Mouse (Mus musculus) CD4-positive, CD25-positive, alpha-beta regulatory T cell, adult 4 months (primary cell): ENCODE data around the gene Mon2. TPM values are rescaled to one million over a fixed set of nuclear protein-coding genes. Genes with fewer than 3 reads are reported as not detected.

Source experiments
- ATAC-seq: one replicate; pipeline ENCODE4 v1.8.0; 2017
- polyA plus RNA-seq, 2 experiments: library from polyadenylated mRNA; unstranded; fragments of 100-300 nt; shearing (Covaris generic); gene quantifications; one replicate each; pipeline ENCODE4 v1.2.1; 2017

The Mon2 gene
- polyA plus RNA-seq, 2 experiments from 2014 or later = 27.0 to 27.2 TPM

DNA sequence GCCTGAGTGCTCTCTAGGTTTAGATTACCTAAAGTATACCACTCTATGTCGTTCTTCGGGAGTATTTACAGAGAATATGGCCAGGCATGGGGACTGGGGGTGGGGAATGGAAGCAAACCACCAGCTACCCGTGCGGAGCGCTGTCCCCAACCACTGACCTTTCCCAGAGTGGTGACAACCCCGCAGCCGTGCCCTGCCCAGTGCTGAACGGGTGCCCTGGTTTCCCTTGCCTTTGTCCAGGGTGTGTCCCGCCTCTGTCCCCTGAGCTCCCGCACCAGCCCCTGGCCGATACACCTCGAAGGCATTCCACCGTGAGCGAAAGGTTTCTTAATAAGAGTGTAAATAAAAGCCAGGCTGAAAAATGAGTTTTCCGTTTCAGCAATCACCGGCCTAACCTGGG lies 115.6 kb downstream of the Mon2 start:
- no peak for ATAC-seq

DNA sequence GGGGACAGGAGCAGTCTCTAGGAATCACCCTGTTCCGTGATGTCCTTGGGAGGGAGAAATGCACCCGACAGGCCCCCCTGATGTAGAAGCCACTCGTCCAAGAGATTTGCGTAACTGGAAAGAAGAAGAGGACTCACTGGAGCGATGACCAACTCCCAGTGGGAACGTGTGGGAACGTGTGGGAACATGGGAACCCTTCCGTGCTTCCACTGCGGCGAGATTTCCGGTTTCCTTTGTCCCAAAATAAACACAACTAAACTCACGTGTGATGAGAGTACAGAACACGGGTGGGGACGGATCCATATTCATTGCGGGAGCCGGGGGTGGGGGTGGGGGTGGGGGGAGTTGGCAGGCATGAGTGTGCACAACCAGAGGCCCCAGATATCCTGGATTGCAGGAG lies 116.1 kb downstream of the Mon2 start:
- no peak for ATAC-seq

DNA sequence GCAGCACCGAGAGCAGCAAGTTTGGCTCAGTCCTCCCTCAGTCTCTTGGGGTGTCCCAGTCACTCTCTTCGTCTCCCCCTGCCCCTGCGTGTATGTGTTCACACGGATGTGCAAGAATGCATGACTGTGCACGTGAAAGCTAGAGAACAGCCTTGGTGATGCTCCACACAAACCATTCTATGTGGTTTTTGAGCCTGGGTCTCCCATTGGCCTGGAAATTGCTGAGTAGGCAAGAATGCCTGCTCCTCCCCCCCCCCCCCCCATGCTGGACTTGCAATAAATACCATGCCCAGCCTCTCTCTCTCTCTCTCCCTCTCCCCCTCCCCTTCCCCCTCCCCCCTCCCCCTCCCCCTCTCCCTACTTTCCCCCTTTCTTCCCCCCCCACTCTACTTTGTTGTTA lies 117.6 kb downstream of the Mon2 start:
- no peak for ATAC-seq

DNA sequence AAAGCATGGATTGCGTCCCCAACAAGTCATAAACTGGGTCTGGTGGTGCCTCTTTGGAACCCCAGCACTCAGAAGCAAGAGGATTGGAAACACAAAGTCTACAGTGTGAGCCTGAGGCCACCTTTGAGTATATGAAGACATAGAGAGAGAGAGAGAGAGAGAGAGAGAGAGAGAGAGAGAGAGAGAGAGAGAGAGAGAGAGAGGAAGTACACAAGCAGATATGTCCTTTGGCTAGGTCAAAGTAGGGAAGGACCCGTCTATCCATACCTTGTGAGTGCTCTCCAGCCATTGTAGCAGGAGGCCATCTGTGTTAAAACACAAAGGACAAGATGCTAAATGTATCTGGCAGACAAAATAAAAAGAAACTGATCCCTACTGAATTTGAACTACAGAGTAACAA lies 118.4 kb downstream of the Mon2 start:
- no peak for ATAC-seq

DNA sequence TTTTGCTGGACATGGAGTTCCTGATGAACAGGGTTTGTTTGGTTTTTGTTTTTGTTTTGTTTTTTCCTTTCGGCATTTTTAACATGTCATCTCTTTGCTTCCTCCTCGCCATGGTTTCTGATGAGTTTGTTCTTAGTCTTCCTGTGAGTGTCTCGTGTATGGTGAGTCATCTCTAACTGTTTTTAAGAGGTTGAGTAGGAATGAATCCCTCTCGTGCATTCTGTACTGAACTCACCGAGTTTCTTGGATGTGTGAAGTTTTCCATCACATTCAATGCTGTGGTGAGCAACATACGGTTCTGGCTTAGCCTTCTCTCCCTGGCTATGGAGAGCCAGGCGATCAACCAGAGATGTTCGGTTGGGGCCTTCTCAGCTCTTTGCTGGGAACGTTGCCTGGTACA lies 122.7 kb downstream of the Mon2 start:
- ATAC-seq = no peak

DNA sequence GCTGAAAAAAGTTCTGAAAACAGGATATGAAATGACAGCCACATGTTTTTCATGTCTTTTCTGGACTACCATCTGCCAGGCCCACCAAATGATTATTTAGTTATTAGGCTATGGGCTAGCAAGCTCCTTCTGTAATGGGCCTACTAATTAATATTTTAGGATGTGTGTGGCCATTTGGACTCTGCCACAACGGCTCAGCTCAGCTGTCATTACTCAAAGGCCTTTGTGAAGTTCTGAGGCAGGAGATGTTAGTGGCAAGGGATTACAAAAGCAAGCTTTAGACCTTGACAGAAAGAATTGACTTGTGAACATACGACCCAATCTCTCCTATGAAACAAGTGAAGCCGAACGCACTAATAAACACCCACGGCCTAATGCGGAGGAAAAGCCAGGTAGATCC lies 125.3 kb downstream of the Mon2 start:
- ATAC-seq = no peak

DNA sequence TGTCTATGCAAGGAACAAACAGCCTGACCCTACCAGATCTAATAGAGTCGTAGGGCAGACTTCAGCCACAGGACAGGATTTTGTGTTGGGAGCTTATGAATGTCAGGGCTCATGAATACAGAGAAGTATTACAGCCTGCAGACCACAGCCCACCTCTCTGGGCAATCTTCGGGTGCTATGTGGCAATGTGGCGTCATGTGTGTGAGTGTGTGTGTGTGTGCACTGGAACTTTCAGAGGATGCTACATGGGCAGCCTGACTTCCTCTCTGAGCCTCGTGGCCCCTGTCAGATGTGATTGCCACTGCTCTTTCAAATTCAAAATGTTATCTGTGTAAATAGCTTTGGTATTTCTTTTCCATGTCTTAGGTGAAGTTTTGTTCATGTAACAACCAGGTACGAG lies 131.4 kb downstream of the Mon2 start:
- no peak for ATAC-seq

DNA sequence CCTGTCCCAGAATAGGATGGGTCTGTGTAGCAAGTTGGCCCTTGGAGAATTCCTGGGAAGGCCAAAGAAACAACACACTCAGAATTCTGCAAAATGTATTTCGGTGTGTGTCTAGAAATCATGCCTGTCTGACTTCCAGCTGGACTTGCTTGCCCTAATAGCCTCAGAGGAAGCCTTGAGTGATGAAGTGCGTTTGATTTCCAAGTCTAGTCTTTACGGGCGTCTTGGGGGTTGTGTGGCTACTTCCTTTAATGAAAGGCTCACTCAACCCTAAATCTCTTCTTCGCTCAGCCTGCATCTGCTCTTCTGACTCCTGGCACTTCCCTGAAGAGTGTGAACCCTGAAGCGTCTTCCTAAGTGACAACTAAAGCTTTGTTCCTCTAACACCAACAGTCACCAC lies 132.5 kb downstream of the Mon2 start:
- no peak for ATAC-seq

DNA sequence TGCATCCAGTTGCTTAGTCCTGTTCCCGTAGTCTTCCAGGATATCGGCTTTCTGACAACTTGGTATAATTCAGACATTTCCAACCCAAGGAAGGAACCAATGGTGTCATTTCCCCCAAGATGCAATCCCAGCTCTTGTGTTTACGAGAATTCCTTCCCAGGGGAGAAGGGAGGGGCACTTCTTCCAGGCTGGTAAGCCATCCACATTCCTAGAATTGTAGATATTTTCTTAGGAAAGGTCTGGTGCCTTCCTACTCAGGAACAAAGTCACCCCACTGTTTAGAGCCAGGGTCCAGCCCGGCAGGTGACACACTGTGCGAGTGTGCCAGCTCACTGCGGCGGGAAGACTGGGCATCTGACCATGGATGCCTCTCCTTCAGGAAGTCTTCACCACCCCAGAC lies 133.5 kb downstream of the Mon2 start:
- ATAC-seq = no peak

Other genes starting within 250 kb of the Mon2 start
- 100 to 1,000 TPM; 127 to 136 TPM for gene Usp15, start 120.5 kb upstream of the Mon2 start, polyA plus RNA-seq
- not detected for gene Fam19a2, start 187.5 kb upstream of the Mon2 start, polyA plus RNA-seq